Comparison of ENCODE assay signal across 18 mouse cellular contexts in genomic region chr17:35197126-35197525, GRCm38 (mm10). TPM values are rescaled to one million over a fixed set of nuclear protein-coding genes. Genes with fewer than 3 reads are reported as not detected.
"Had no signal": no experiment of that assay in that cellular context is flagged by ENCODE, and none has a peak within 500 bp of the region (broad histone marks: within the 10 kb centered on the region; RNA-seq: fewer than 3 reads in every experiment).

No protein-coding gene starts in this region.

- ATAC-seq: intestine, embryonic 15.5 days; lung, postnatal 0 days; midbrain, embryonic 15.5 days had no signal

- H3K9ac ChIP-seq: intestine, embryonic 15.5 days; liver, embryonic 15.5 days; midbrain, embryonic 15.5 days had no signal

- H3K4me3 ChIP-seq: intestine, embryonic 15.5 days; layer of hippocampus, adult 2 months; limb, embryonic 10.5 days; liver, embryonic 15.5 days; midbrain, embryonic 15.5 days had no signal

- H3K27ac ChIP-seq: intestine, embryonic 15.5 days; layer of hippocampus, adult 2 months; limb, embryonic 10.5 days; liver, embryonic 15.5 days; midbrain, embryonic 15.5 days had no signal

- H3K9me3 ChIP-seq: intestine, embryonic 15.5 days; limb, embryonic 10.5 days; liver, embryonic 15.5 days; midbrain, embryonic 15.5 days had no signal

- H3K4me2 ChIP-seq: midbrain, embryonic 11.5 days; midbrain, embryonic 15.5 days had no signal

- DNase-seq: kidney, adult 18-20 months; kidney, postnatal 10 days; kidney, postnatal 4 days; lung, adult 2 months; lung, postnatal 36 days; right cerebral cortex, postnatal 4 days had no signal

- H3K36me3 ChIP-seq: intestine, embryonic 15.5 days; limb, embryonic 10.5 days; liver, embryonic 15.5 days; midbrain, embryonic 15.5 days had no signal

RNA-seq across cellular contexts. Expression of gene Ltb, which starts 2.9 kb away (rescaled TPM):
- polyA plus RNA-seq: midbrain, embryonic 11.5 days had no signal

RNA-seq across cellular contexts. Expression of gene Tnf, which starts 4.7 kb away (rescaled TPM):
- total RNA-seq: layer of hippocampus, adult 2 months; left cerebral cortex, adult 18-20 months had no signal
- polyA plus RNA-seq: intestine, embryonic 15.5 days; kidney, embryonic 14.5 days; limb, embryonic 10.5 days; midbrain, embryonic 15.5 days; neural tube, embryonic 14.5 days had no signal

RNA-seq across cellular contexts. Expression of gene Lta, which starts 8.0 kb away (rescaled TPM):
- total RNA-seq: megakaryocyte progenitor cell, adult 5-6 weeks had no signal
- polyA plus RNA-seq: kidney, embryonic 14.5 days; limb, embryonic 10.5 days; liver, embryonic 11.5 days; midbrain, embryonic 11.5 days had no signal
